Mouse (Mus musculus): ENCODE results near the gene Mef2d.
"Not testable (repeated sequence)": the region's sequence is repeated elsewhere in the genome, so short reads cannot be mapped to it uniquely, and the experiment has no call there.

Gene Mef2d

DNA sequence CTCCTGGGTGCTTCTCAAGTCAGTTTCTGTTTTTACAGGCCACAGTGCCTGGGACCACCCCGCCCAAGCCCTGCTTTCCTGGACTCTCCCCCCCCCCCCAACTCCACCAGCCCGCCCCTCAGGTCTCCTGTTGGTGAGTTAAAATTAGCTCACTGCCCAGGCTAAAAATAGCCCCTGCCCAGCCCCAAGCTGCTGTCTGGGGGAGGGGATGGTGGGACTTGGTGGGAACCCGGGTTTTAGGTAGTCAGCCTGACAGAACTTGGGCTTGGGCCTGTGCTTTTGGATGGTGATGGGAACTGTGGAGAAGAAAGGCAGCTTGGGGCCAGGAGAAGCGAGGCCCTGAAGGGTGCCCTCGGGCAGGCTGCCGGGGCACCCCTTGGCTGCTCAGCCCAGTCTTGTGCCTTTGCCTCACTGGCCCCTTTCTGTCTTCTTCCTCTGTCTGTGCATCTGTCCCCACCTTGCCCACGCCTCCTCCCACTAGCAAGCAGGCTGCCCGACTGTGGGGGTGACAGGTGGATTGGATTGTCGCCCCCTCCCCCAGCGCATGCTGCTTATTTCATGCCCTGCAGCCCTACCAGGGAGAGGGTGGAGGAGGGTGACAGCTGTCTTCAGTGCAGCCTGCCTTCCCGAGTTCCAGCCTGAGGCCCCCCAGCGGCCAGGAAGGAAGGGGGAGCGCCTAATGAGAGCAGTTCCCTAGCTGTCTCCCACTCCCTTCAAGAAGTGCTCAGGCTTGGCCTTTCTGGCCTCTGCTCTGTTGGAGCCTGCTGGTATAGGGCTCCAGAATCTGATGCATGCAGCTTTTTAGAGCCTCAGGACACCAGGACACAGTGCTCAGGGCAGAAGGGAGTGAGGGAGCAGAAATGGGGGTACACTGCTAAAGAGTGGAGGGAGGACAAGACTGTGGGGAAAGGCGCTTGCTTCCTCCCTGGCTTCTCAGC, 8.2 kb downstream of the Mef2d start:
- no peak for DNase-seq (ENCODE audit: low spot score)

DNA sequence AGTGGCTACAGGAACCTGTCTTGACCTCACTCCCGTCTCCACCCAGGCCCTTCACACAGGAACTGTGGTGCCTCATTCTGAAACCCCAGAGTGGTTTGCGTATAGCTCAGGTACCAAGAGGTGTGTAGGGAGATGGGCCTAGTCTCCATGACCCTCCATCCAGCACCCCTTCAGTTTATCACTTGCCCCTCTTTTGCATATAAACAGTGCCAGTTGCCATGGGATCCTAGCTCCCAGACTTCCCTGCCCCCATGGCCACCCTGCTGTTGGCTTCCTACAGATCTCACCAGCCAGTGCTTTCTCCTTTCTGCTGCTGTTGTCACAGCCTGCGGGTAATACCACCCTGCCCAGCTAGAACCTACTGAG, 8.8 kb downstream of the Mef2d start:
- no peak for DNase-seq (ENCODE audit: low spot score)

GRCm38 (mm10) chr3:88152056-88152455, 9.9 kb downstream of the Mef2d start:
- no peak for DNase-seq (ENCODE audit: low spot score)

- DNase-seq (ENCODE audit: low spot score) = no peak
These were observed 11.3 kb downstream of the Mef2d start for GRCm38 (mm10) chr3:88153290-88154011.

DNA sequence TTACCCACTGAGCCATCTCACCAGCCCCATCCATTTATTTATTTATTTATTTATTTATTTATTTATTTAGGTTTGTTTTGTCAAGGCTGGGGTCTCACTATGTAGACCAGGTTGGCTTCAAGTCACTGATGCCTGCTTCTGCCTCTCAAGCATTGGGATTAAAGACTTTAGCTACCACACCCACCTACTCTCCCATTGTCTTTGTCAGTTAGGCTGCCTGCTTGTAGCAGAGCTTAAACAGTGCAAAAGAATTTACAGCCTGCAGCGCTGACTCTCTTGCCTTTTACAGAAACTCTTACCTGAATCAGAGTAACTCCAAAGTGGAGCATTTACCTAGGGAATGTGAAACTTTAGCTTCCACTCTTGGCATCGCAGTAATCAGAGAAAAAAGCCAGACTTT, 12.1 kb downstream of the Mef2d start:
- no peak for DNase-seq (ENCODE audit: low spot score)

DNA sequence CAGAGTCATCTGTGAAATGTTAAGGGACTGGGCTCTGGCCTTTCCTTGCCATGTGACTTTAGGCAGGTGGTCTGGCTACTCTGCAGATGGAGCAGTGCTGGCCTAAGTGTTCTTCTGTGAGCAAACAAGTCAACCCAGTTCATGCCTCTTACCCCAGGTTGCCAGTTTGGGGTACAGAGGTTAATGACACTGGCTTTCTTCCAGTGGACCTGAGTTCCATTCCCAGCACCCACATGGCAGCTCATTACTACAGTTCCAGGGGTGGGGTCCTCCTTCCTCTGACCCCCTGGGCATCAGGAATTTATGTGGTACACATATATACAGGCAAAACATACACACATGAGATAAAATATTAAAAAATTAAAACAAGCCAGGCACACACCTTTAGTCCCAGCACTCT, 14.6 kb downstream of the Mef2d start:
- DNase-seq (ENCODE audit: low spot score) = no peak

- no peak for DNase-seq (ENCODE audit: low spot score)
These were observed 15.8 kb downstream of the Mef2d start for GRCm38 (mm10) chr3:88157771-88158597.

DNA sequence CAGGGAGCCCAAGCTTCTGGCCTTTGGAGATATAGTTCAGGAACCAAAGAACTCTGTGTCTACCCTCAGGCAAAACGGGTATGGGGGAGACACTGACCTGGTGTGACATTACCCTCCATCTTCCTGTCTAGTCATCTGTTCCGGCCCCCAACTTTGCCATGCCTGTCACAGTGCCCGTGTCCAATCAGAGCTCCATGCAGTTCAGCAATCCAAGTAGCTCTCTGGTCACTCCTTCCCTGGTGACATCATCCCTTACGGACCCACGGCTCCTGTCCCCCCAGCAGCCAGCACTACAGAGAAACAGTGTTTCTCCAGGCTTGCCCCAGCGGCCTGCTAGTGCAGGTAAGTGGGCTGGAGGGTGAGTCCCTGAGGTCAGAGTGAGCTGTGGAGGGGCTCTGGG, 16.8 kb downstream of the Mef2d start:
- no peak for DNase-seq (ENCODE audit: low spot score)

- no peak for DNase-seq (ENCODE audit: low spot score)
These were observed 18.7 kb downstream of the Mef2d start for GRCm38 (mm10) chr3:88160856-88161255.

- DNase-seq (ENCODE audit: low spot score) = no peak
These were observed 20.1 kb downstream of the Mef2d start for GRCm38 (mm10) chr3:88162259-88162658.

- DNase-seq (ENCODE audit: low spot score) = no peak
These were observed 20.6 kb downstream of the Mef2d start for GRCm38 (mm10) chr3:88162811-88163210.

DNA sequence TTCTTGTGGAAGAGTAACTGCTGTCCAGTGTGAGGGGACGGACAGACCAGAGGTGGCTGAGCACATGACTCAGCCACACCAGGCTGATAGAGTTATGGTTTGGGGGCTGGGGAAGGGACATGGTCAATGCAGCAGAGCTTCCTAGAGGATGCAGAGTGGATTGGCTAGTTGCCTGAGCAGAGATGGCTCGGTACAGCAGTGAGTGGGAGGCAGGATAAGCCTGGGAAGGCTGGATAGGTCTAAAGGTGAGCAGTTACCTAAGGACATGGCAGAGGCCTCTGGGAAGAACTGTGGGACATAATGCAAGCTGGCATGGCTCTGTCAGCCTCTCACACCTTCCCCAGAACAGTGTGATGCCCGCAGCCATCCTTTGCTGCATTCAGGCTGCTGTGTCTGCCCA, 21.7 kb downstream of the Mef2d start:
- no peak for DNase-seq (ENCODE audit: low spot score)

DNA sequence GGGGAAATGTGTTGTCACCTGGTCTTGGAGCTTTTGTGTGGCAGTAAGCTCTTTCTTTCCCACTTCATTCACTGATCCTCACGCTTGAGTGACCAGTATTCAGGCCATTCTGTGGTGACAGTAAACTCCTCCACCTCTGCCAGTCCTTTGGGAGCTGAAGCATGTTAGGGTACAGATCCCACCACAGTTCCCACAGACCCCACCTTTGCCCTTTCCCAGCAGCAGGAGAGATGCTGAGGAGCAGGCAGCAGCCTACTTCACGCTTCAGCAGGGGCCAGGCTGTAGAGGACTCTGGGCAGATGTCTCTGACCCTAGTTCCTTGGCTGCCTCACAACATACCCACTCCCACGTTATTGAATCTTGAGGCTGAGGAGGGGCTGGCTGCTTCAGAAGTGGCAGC, 22.1 kb downstream of the Mef2d start:
- no peak for DNase-seq (ENCODE audit: low spot score)

GRCm38 (mm10) chr3:88166056-88166455, 23.9 kb downstream of the Mef2d start:
- DNase-seq (ENCODE audit: low spot score) = no peak

GRCm38 (mm10) chr3:88170361-88170760, 28.2 kb downstream of the Mef2d start:
- no peak for DNase-seq (ENCODE audit: low spot score)

DNA sequence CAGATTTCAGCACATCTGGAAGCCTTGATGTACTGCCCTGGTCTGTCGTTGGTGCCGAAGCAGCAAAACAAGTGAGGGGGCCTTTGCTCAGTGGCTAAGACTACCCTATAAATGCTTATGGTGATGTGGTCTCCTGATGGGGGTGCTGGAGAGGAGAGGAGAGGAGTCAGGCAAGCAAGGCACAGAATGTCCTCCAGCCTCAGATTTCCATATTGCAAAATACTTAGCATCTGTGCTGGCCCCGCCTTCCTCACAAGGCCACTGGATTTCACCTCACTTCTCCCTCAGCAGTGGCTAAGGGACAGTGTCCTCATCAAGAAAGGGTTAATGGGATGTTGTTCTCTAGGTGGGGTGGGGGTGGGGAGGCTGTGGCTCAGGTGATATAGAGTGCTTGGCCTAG, 30.3 kb downstream of the Mef2d start:
- no peak for DNase-seq (ENCODE audit: low spot score)

GRCm38 (mm10) chr3:88173375-88173774, 31.2 kb downstream of the Mef2d start:
- peak; percentile 27 for DNase-seq (ENCODE audit: low spot score)

DNA sequence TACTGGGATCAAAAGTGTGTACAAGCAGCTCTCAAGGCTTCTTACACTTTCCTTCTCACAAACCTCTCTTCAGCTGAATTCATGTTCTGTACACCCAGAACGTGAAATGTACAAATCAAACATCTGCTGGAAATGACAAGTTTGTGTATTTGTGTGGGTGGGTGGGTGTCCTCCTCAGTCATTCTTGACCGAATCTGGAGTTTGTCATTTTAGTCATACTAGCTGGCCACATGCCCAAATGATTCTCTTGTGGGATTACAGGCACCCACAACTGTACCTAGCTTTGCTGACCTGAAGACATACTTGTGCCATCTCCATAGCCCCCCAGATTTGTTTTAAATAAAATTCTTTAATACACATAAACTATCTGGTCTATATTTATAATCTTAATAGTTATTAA, 32.7 kb downstream of the Mef2d start:
- DNase-seq (ENCODE audit: low spot score) = no peak

DNA sequence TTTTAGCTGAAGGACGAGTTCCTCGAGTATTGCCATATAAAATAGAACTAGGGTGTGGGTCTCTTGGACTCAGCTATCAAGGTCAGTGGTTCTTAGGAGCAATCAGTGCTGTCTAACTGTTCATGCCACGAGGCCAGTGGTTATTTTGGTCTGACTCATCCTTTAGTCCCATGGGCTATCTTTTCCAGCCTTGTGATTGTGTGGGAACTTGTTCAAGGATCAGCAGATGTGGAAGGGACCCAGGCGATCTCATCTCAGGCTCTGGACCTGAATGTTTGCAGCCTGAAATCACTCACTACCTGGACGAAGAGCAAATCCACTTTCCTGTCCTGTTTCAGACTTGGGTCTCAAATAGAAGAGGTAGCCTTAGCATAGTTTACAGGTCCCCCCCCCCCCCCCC, 34.9 kb downstream of the Mef2d start:
- DNase-seq (ENCODE audit: low spot score) = no peak

DNA sequence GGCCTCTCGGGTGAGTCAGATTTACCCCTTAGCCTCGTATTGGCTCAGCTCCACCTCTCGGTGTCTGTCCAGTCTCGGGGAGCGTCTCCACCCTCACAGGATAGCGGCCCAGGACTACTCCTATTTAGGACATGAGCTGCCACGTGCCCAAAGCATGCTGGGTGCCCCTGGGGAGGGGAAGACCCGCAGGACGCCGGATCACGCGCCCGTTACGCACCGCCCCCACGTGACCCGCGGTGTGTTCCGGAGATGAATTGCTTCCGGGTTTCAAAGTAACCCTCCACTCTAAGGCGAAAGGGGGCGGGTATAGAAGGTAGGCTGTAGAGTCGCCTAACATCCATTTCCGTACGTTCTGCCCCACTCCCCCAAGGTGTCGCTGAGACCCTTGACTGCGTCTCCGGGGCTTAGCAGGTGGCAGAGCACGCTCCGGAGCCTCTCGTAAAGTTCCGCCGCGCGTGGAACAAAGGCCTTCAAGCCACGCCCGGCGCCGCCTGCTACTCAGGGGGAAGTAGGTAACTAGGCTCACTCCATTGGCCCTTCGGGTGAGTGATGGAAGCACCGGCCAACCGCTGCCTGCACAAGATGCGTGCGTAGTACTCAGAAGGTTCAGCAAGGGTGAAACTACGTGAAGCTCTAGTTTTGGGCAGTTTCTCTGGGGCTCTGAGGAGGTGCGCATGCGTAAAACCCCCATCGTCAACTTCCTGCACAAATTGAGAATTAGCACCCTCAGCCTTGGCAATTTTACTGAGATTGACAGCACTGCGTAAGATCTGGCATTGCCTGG, 35.6 kb downstream of the Mef2d start:
- DNase-seq (ENCODE audit: low spot score) = peak; percentile 96

GRCm38 (mm10) chr3:88178346-88178733, 36.2 kb downstream of the Mef2d start:
- DNase-seq (ENCODE audit: low spot score) = not testable (repeated sequence)

- DNase-seq (ENCODE audit: low spot score) = no peak
These were observed 36.8 kb downstream of the Mef2d start for GRCm38 (mm10) chr3:88178986-88179385.
